Mouse (Mus musculus) heart, postnatal 0 days (tissue): ENCODE results near the gene Ppp1r16b.
A peak's percentile ranks its signal among the peaks of the same experiment; 100 is the strongest.

Experiments
- CTCF ChIP-seq: IDR thresholded peaks from 2 replicates; pipeline ENCODE4 v1.5.1; 2016; ENCODE audit warnings: antibody characterized with exemption, control low read depth, low read depth
- EP300 ChIP-seq: IDR thresholded peaks from 2 replicates; pipeline ENCODE4 v1.6.1; 2016; ENCODE audit warnings: antibody characterized with exemption, low read depth

DNA sequence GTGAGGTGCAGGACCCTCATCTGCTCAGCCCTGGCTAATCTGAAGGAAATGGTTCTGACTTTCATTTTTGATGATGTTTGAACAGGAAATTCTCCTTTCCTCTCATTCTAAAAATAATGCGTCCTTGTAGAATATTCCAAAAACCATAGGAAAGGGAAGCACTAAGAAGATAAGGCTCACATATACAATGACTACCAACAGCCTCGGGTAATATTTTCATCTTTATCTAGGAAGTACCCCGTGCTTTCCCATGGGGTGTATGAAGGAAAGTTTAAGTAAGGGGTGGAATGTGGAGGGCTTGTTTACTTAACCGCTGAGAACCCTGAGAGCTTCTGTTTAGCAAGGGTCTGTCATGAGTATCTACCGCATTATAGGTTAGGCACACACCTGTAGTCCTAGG lies 37.0 kb downstream of the Ppp1r16b start:
- TF ChIP-seq EP300 (0 out of 2 replicates have a peak, but pooled peaks have one; percentile 33), CTCF (no peak)
